Mouse (Mus musculus) heart, embryonic 13.5 days (tissue): ENCODE results near the gene Nif3l1. TPM values are rescaled to one million over a fixed set of nuclear protein-coding genes. Genes with fewer than 3 reads are reported as not detected.

Experiments
- ATAC-seq: fragments of 200-750 bp; cut with Nextera tagmentation; 2 replicates; pipeline ENCODE4 v1.8.0; 2017; ENCODE audit warnings: moderate TSS enrichment; ENCODE audit not compliant: insufficient number of reproducible peaks, low FRiP score, low TSS enrichment; ENCODE audit errors: extremely low read depth
- H3K27ac ChIP-seq: fragments of 300-500 bp; sonication (generic); replicated peaks from 2 replicates; pipeline ENCODE4 v1.5.1; 2015; ENCODE audit warnings: moderate library complexity, mild to moderate bottlenecking, inconsistent platforms
- H3K27me3 ChIP-seq: fragments of 300-500 bp; sonication (generic); replicated peaks from 2 replicates; pipeline ENCODE4 v1.6.1; 2015; ENCODE audit warnings: mild to moderate bottlenecking, inconsistent platforms
- H3K36me3 ChIP-seq: fragments of 300-500 bp; sonication (generic); 2 replicates; pipeline ENCODE4 v1.6.1; 2015; ENCODE audit warnings: mild to moderate bottlenecking, inconsistent platforms
- H3K4me1 ChIP-seq: fragments of 300-500 bp; sonication (generic); 2 replicates; pipeline ENCODE4 v1.6.1; 2015; ENCODE audit warnings: inconsistent platforms
- H3K4me2 ChIP-seq: fragments of 300-500 bp; sonication (generic); 2 replicates; pipeline ENCODE4 v1.6.1; 2015; ENCODE audit warnings: inconsistent platforms, mild to moderate bottlenecking, moderate library complexity
- H3K4me3 ChIP-seq: fragments of 300-500 bp; sonication (generic); 2 replicates; pipeline ENCODE4 v1.5.1; 2015; ENCODE audit warnings: moderate library complexity, mild to moderate bottlenecking, inconsistent platforms
- H3K9ac ChIP-seq: fragments of 300-500 bp; sonication (generic); 2 replicates; pipeline ENCODE4 v1.6.1; 2015; ENCODE audit warnings: inconsistent platforms, mild to moderate bottlenecking, moderate library complexity
- H3K9me3 ChIP-seq: fragments of 300-500 bp; sonication (generic); 2 replicates; pipeline ENCODE4 v1.6.1; 2016; ENCODE audit warnings: inconsistent platforms
- WGBS: fragments of 180-500 bp; shearing (Covaris S2); methylation state at CpG from one replicate; pipeline ENCODE4 v1.1.7; 2015; ENCODE audit warnings: mixed read lengths; 5-methylcytosine and 5-hydroxymethylcytosine counted together
- polyA plus RNA-seq: library from polyadenylated mRNA; unstranded; fragments of >200 nt; fragmentation: Nextera tagmentation; extraction: Ambion mirVana; gene quantifications from 2 replicates; pipeline ENCODE4 v1.2.1, GENCODE M21; 2015

Nif3l1 gene
- polyA plus RNA-seq, 1 experiment from 2014 or later = 28.9 TPM

- Histone ChIP-seq H3K9me3 (no peaks in the 10 kb centered on the region), H3K4me2 (no peak overlapping the region), H3K4me1 (peaks cover 13% of the 10 kb centered on the region), H3K27ac (peak overlapping the region; percentile 53), H3K27me3 (no peaks in the 10 kb centered on the region), H3K4me3 (no peak overlapping the region), H3K36me3 (peaks cover 99% of the 10 kb centered on the region), H3K9ac (no peak overlapping the region)
- 83% methylated on average over 5 of the region's 5 CpGs for WGBS
- no peak for ATAC-seq
These were observed 13.2 kb downstream of the Nif3l1 start for GRCm38 (mm10) chr1:58458175-58458574.

GRCm38 (mm10) chr1:58458867-58459266 lies 13.9 kb downstream of the Nif3l1 start:
- no peak overlapping the region for H3K4me3 ChIP-seq
- no peak overlapping the region for H3K4me2 ChIP-seq
- 43% methylated on average over 2 of the region's 2 CpGs for WGBS
- no peak overlapping the region for H3K9ac ChIP-seq
- H3K27ac ChIP-seq = peak overlapping the region; percentile 53
- no peaks in the 10 kb centered on the region for H3K27me3 ChIP-seq
- no peaks in the 10 kb centered on the region for H3K9me3 ChIP-seq
- H3K4me1 ChIP-seq = peaks cover 13% of the 10 kb centered on the region
- peaks cover 99% of the 10 kb centered on the region for H3K36me3 ChIP-seq
- ATAC-seq = no peak

DNA sequence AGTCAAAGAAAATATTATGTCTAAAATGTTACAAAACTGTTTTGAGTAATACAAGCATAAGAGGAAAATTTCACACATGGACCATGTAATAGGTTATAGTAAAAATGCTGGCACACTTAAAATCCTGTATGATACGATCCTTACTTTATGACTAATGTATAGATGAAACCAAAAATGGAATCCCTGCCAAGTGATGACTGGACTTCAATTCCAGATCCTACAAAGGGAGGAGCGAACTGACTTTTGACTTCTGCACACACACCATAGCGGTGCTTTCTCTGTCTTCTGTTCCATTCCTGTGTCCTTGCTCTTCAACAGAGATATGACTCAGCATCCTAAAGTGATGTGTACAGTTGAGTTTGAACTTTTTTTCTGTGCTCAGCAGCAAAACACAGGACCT lies 15.6 kb downstream of the Nif3l1 start:
- ATAC-seq = no peak
- H3K36me3 ChIP-seq = peaks cover 99% of the 10 kb centered on the region
- 90% methylated on average over 3 of the region's 3 CpGs for WGBS

GRCm38 (mm10) chr1:58463935-58464334 lies 19.0 kb downstream of the Nif3l1 start:
- Histone ChIP-seq H3K36me3 (peaks cover 94% of the 10 kb centered on the region), H3K4me1 (peaks cover 1% of the 10 kb centered on the region), H3K9ac (no peak overlapping the region), H3K4me3 (no peak overlapping the region), H3K9me3 (no peaks in the 10 kb centered on the region), H3K27ac (no peak overlapping the region), H3K4me2 (no peak overlapping the region), H3K27me3 (no peaks in the 10 kb centered on the region)
- WGBS = 87% methylated on average over 2 of the region's 2 CpGs
- no peak for ATAC-seq

More for the DNA sequence above, 15.6 kb downstream of the Nif3l1 start:
- Histone ChIP-seq H3K4me3 (no peak overlapping the region), H3K27me3 (no peaks in the 10 kb centered on the region), H3K9ac (no peak overlapping the region), H3K4me2 (no peak overlapping the region), H3K4me1 (peaks cover 13% of the 10 kb centered on the region), H3K9me3 (no peaks in the 10 kb centered on the region), H3K27ac (no peak overlapping the region)

DNA sequence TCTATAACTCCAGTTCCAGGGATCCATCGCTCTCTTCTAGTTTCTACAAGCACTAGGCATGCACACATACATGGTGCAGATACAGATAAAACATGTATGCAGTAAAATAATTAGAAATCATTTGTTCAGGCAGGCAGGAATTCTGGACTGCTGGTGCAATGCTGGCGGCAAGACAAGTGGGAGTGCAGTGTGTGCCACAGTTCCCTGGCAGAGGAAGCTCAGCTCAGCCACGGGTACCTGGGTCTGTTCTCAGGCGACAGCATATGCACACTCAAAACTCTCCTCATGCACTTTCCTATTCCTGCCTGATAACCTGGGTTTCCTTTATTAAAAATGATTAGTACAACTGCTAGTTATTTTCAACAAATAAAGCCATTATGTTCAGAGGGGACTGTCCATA lies 20.1 kb downstream of the Nif3l1 start:
- no peak overlapping the region for H3K27ac ChIP-seq
- no peak overlapping the region for H3K9ac ChIP-seq
- ATAC-seq = no peak
- H3K4me2 ChIP-seq = no peak overlapping the region
- peaks cover 95% of the 10 kb centered on the region for H3K36me3 ChIP-seq
- H3K4me1 ChIP-seq = no peaks in the 10 kb centered on the region
- no peak overlapping the region for H3K4me3 ChIP-seq
- H3K9me3 ChIP-seq = no peaks in the 10 kb centered on the region
- no peaks in the 10 kb centered on the region for H3K27me3 ChIP-seq
- 91% methylated on average over 4 of the region's 4 CpGs for WGBS

GRCm38 (mm10) chr1:58465561-58465960 lies 20.6 kb downstream of the Nif3l1 start:
- H3K27ac ChIP-seq = no peak overlapping the region
- no peak for ATAC-seq
- no peaks in the 10 kb centered on the region for H3K4me1 ChIP-seq
- H3K9me3 ChIP-seq = no peaks in the 10 kb centered on the region
- H3K27me3 ChIP-seq = no peaks in the 10 kb centered on the region
- H3K9ac ChIP-seq = no peak overlapping the region
- no peak overlapping the region for H3K4me2 ChIP-seq
- 95% methylated on average over 4 of the region's 4 CpGs for WGBS
- peaks cover 95% of the 10 kb centered on the region for H3K36me3 ChIP-seq
- H3K4me3 ChIP-seq = no peak overlapping the region

DNA sequence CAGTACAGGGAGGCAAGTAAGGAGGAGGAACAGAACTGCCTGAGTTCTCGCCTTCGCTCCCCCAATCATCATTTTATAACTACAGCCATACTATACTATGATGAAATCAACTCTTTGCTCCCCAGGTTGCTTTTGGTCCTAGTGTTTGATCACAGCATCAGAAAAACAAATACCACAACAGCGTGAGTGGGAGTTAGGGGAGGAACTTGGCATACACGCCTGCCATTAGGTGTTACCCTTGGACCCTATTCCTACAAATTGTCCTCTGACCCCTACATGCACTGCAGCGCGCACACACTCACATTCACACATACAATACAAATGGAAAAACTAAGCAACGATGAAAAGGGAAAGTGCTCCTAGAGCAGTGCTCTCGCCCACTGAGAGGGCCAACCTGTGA lies 30.7 kb downstream of the Nif3l1 start:
- Histone ChIP-seq H3K4me2 (no peak overlapping the region), H3K9me3 (no peaks in the 10 kb centered on the region), H3K27me3 (no peaks in the 10 kb centered on the region), H3K9ac (no peak overlapping the region), H3K36me3 (peaks cover 92% of the 10 kb centered on the region), H3K27ac (no peak overlapping the region), H3K4me1 (no peaks in the 10 kb centered on the region), H3K4me3 (no peak overlapping the region)
- ATAC-seq = no peak
- 94% methylated on average over 8 of the region's 8 CpGs for WGBS

DNA sequence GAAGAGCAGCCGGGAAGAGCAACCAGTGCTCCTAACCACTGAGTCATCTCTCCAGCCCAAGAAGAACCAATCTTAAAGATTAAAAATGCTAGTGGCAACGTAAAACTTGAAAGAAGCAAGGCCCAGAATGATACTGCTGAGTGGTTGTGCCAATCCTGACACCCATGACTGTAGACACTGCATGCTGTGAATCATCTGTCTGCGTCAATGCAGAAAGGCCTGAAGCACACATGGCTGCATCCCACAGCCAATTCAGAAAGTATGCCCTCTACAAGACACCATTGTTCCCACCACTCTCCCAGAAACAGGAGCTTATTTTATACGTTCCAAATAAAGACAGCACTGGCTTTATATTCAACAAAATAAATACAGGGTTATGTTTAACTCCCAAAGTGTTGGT lies 37.7 kb downstream of the Nif3l1 start:
- H3K4me2 ChIP-seq = no peak overlapping the region
- H3K36me3 ChIP-seq = peaks cover 84% of the 10 kb centered on the region
- H3K27ac ChIP-seq = no peak overlapping the region
- no peaks in the 10 kb centered on the region for H3K4me1 ChIP-seq
- WGBS = 93% methylated on average over 4 of the region's 4 CpGs
- no peak for ATAC-seq
- no peak overlapping the region for H3K4me3 ChIP-seq
- no peaks in the 10 kb centered on the region for H3K27me3 ChIP-seq
- no peaks in the 10 kb centered on the region for H3K9me3 ChIP-seq
- no peak overlapping the region for H3K9ac ChIP-seq

GRCm38 (mm10) chr1:58495603-58496002 lies 50.7 kb downstream of the Nif3l1 start:
- WGBS = 91% methylated on average over 6 of the region's 6 CpGs
- Histone ChIP-seq H3K27me3 (no peaks in the 10 kb centered on the region), H3K4me2 (no peak overlapping the region), H3K9me3 (no peaks in the 10 kb centered on the region), H3K36me3 (peaks cover 96% of the 10 kb centered on the region), H3K4me3 (no peak overlapping the region), H3K4me1 (no peaks in the 10 kb centered on the region), H3K27ac (no peak overlapping the region), H3K9ac (no peak overlapping the region)
- no peak for ATAC-seq

GRCm38 (mm10) chr1:58497678-58498077 lies 52.7 kb downstream of the Nif3l1 start:
- Histone ChIP-seq H3K4me1 (peaks cover under 1% of the 10 kb centered on the region; the same call in 1 of the 2 replicates), H3K27me3 (no peaks in the 10 kb centered on the region), H3K4me2 (no peak overlapping the region), H3K4me3 (no peak overlapping the region), H3K9ac (no peak overlapping the region), H3K36me3 (peaks cover 78% of the 10 kb centered on the region), H3K27ac (no peak overlapping the region), H3K9me3 (no peaks in the 10 kb centered on the region)
- 93% methylated on average over 4 of the region's 4 CpGs for WGBS
- no peak for ATAC-seq

GRCm38 (mm10) chr1:58498758-58499157 lies 53.8 kb downstream of the Nif3l1 start:
- WGBS = 95% methylated on average over 1 of the region's 1 CpGs
- H3K36me3 ChIP-seq = peaks cover 67% of the 10 kb centered on the region

GRCm38 (mm10) chr1:58503134-58503533 lies 58.2 kb downstream of the Nif3l1 start:
- Histone ChIP-seq H3K9ac (no peak overlapping the region), H3K36me3 (peaks cover 53% of the 10 kb centered on the region), H3K4me2 (peak overlapping the region; percentile 88), H3K4me3 (peak overlapping the region; percentile 99), H3K9me3 (peaks cover 26% of the 10 kb centered on the region), H3K27me3 (no peaks in the 10 kb centered on the region), H3K4me1 (peaks cover 20% of the 10 kb centered on the region), H3K27ac (no peak overlapping the region)
- ATAC-seq = no peak

More at GRCm38 (mm10) chr1:58498758-58499157, 53.8 kb downstream of the Nif3l1 start:
- Histone ChIP-seq H3K4me3 (no peak overlapping the region), H3K27me3 (no peaks in the 10 kb centered on the region), H3K9ac (no peak overlapping the region), H3K4me1 (peaks cover 12% of the 10 kb centered on the region), H3K9me3 (no peaks in the 10 kb centered on the region), H3K27ac (no peak overlapping the region), H3K4me2 (no peak overlapping the region)
- ATAC-seq = no peak
